Mouse (Mus musculus) kidney, postnatal 10 days (tissue): Measurements from ENCODE around the gene Dnah11.

ENCODE experiments used
- DNase-seq: peaks from one replicate; pipeline ENCODE4 v3.0.0; 2021; ENCODE audit warnings: mixed read lengths

Dnah11 gene

DNA sequence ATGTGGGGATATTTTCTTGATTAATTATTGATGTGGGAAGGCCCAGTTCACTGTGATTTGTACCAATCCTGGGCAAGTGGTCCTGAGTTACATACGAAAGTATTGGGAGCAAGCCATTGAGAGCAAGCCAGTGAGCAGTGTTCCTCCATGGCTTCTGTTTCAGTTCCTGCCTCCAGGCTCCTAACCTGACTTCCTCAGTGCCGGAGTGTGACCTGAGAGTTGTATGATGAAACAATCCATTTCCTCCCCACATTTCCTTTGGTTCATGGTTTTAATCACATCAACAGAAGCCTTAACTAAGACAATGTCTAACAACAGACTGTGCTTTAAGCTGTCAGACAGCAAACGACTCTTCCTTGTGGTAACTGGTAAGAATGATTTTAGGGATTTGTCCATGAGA lies 114.0 kb downstream of the Dnah11 start:
- DNase-seq: no peak

DNA sequence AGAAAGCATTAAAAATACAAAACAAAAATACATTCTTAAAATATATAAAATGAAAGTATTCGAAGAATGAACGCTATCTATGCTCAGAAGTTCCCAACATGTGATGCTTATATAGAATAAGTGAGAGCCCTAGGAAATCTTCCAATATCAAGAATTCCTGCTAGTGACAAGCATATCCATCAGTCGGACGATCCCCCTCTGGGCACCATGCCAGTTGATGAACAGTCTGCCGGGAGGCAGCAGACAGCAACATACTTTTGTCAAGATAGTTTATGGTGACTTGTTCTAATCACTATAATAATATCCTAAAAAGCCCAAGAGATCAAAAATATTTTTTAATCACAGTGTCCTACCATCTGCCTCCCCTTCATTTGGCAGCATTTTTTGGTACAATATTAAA lies 114.7 kb downstream of the Dnah11 start:
- DNase-seq: peak; percentile 33

DNA sequence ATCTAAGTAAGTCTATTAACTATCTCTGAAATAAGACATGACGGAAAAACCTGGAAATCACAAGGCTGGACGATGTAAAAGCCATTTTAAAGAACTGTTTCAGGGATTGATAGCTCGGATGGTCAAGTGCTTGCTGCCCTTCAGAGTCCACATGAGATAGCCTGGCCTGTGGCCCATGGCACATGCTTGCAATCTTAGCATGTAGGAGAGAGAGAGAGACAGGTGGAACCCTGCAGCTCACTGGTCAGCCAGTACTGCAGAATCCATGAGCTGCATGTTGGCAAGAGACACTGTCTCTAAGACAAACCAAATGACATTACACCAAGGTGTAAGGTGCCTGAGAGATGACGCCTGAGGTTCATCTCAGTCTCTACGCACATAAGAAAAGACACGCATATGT lies 118.4 kb downstream of the Dnah11 start:
- DNase-seq: no peak

DNA sequence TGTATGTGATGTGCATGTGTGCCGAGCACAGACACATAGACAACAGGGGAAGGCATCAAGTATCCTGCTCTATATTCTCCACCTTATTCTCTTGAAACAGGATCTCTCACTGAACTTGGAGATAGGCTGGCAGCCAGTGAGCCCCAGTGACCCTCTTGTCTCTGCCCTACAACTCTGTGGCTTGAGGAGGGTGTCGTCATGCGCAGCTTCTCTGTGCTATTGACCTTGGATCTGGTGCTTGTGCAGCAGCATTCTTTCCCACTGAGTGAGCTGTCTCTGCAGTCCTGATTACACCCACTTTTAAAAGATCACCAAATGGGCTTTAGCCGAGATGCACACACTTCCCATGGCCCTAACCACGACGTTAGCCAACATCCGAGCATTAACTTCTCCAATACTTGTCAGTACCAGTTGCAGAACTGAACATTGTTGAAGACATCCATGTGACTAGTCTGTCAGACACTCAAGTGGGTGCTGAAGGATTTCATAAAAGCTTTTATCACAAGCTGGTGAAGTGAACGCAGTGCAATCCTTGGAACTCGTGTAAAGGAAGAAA lies 120.3 kb downstream of the Dnah11 start:
- DNase-seq: no peak

DNA sequence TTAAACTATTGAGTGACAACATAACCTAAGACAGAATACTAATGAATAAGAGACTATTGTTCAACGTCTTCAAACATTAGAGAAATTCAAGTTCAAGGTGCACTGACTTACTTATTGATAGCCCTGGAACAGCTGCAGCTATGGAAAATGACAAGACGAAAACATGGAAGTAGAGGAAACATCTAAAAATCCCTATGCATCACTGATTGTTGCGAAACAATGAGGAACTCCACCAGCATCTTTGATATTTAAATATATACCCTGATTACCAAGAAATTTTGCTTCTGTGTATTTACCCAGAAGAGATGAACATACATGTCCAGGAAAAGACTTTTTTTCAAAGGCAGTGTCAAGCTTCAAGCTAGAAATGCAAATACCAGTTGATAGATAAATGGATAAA lies 122.0 kb downstream of the Dnah11 start:
- DNase-seq: no peak

DNA sequence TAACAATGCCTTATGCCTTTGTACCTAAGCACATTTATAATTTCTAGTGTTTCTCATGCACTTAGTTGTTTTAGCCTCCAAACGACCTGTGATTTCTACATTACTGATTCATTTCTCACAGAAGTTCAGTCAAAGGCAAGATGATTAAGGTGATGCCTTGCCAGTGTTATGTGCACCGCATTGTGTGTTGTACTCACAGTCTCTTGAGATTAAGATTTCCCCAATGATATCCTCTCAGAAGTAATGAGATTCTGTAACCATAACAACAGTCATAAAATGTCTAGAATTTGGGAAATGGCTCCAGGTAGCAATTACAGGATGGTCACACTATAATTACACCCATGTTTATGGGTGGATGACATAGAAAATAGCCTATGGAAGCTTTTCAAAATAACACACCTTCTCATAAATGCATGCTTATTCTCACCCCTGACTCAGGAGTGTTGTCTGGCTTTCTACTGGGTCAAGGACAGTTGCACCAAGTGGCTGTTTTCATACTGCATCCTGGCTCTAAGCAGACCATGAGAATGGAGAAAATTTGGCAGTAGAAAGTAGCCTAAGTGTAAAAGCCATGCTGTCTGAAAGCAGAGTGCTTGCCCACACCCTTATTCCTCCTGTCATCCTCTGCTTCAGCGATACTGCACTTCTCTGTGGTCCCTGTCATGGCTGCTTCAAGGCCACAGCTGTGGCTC lies 126.5 kb downstream of the Dnah11 start:
- no peak for DNase-seq

DNA sequence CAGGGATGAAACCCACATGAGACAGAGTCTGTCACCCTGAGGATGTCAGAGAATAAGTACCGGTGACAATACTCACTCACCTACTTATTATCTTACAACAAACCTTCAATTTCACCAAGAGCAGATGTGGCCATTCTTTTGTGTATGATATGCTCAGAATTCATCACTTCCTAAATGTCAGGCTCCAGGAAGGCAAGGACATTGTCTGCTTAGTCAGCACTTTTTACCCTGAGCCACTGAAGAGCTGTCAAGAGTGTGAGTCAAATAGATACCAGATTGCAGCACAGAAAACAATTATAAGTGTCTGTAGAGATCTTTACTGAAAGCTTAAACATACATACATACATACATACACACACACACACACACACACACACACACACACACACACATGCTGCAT lies 127.2 kb downstream of the Dnah11 start:
- DNase-seq: no peak

DNA sequence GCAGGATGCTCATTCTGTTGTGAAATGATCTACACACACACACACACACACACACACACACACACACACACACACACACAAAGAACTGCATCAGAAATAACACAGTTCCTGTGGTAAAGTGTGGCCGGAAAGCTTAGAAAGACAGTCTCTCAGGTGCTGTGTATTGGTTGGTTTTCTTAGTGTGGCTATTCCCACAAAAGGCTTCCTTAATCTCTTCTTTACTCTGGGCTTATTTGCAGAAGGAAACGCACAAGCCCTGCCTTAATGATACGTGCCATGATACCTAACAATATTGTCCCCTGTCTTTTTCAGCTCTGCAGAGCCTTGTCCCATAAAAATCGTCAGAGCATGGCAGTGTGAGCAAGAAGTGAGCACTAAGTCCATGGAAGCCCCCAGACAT lies 130.1 kb downstream of the Dnah11 start:
- no peak for DNase-seq

DNA sequence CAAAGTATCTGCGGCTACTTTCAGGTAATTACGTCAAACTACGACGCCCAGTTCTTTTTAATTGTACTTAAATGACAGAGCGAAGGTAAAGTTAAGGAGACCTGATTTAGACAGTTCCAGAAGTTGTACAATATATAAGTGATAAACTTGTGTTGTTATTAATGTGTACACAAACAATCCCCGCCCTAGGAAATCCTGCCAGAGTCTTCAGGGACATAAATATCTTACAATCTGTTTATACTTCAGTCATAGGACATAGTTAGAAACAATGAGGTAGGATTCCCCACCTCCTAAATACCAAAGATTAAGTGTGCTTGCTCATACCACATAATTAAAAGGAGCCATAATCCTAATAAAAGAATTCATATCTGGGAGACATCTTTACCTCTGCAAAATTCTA lies 136.5 kb downstream of the Dnah11 start:
- DNase-seq: no peak

DNA sequence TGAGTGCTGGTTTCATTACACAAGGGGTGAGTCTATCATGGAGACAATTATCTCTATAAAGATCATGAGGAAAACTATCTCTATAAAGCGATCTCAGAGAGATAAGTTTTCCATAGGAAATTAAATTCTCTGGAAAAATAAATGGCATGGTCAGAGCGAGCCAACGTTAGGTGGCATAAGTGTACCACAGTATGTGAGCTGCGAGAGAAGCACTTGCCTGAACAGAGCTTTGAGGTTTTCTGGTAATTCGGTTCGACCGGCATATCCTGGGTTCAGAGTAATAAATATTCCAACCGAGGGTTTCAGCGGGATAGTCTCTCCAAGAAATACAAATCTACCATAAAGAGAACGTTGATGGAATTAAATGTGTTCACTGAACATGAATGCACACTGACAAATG lies 142.0 kb downstream of the Dnah11 start:
- DNase-seq: no peak

DNA sequence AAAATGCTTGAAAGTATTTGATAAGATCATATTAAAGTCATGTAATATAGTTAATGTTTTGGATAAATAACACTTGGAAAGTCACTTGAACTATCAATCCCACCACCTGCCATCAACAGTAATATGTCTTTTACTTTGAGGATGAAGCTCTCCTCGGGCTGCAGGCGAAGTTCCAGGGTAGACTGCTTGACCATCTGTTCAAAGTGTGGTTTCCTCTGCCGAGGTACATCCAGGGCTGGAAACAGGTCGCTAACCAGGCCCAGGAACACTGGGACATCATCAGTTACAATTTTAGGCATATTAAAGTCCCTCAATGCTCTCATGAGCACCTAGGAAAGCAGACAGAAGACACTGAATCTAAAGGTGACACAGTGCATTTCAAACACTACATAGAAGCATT lies 153.5 kb downstream of the Dnah11 start:
- DNase-seq: no peak

DNA sequence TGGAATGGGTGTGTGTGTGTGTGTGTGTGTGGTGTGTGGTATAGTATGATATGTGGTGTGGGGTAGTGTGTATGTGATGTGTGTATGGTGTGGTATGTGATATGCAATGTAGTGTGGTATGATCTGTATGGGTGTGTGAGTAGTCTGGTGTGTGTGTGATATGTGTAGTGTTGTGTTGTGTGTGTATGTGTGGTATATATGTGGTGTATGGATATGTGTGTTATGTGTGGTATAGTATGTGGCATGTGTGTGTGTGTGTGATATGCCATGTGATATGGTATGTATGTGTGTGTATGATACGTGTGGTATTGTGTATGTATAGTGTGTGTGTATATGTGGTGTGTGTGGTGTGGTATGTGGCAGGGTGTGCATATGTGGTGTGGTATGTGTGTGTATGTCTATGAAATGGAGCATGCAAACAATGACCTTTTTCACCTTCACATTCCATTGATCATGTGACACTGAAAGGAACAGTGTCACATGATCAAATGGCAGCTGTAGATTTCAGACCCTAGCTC lies 155.7 kb downstream of the Dnah11 start:
- no peak for DNase-seq

DNA sequence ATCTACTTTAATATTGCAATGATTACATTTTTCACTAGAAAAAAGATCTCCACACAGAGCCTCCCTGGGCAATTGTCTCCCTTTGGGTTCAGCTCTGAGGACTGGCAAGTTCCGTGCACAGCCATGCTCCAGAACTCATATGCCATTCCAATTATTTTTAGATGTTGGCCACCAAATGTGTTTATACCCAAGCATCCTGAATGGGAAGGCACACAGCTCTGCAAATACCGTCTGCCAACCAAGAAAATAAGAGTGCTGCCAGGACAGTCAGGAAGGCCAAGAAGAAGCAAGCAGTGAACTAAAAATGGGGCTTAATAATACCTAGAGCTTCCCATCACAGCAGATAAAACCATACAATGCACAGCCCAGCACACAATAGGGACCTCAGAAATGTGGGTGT lies 156.6 kb downstream of the Dnah11 start:
- no peak for DNase-seq

DNA sequence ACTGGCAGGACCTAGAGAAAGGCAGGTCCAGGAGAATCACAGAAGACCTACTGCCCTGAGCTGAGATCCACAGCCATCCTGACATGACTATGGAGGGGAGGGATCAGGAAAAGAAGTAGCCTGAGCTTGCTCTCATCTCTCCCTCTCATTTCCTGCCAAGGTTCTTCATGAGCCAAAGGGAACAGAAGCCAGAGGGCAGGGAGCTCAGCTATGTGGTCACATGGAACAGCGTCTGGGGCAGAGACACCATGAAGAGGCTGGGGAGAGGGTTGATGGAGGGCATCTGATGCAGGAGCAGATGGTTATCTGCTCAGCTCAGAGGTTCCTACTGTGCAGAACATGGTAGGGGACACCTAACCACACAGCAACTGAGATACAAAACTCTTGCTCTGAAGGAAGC lies 163.9 kb downstream of the Dnah11 start:
- no peak for DNase-seq

DNA sequence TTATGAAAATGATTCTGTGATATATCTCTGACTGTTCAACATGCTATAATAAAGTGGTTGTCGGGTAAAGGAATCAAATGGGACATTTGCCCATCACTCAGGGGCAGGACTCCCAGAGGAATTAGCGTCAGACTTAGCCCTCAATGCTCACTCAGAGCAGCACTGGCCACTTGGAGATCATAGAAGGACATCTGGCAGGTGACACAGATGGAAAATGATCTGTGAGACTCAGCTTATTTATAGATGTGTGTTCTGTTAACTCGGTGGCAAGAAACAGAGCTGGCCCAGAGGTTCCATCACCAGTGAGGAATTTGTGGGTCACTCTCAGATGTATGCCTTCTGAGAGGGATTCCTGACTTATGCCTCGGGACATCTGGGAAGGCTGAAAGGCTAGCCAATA lies 173.1 kb downstream of the Dnah11 start:
- DNase-seq: no peak

DNA sequence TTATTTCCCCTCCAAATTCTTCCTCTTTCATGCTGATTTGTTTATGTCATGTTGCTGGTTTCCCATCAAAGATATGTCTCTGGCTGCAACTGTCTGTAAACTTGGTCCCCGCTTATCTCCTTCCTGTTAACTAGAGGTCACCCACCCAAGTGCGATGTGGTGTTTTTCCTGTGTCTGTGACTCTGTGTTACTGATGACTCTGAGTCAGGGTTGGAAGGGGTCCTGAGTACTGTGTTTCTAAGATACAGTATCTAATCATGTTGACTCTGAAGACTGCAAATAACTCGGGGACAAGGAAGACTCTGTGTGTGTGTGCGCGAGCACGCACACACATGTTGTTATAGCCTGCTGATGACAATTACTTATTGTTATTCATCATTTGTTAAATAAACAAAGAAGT lies 179.9 kb downstream of the Dnah11 start:
- DNase-seq: no peak

DNA sequence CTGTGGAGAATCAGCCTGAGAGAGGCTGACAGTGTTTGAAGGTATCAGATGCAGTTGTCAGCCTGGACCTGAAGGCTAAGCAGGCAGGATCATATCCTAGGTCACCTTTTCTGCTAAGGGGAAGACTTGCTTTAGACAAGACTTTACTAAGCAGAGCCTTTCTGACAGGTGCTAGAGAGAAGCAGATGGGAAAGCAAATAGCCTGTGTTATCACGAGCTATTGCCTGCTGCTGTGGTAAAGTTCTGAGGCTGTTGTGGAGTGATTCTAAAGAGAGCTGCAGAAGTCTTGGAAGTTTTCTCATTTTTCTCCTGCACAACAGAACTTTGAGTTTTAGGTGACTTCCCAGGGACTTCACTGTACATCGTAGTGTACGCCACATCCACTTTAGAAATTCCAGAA lies 185.0 kb downstream of the Dnah11 start:
- DNase-seq: no peak

DNA sequence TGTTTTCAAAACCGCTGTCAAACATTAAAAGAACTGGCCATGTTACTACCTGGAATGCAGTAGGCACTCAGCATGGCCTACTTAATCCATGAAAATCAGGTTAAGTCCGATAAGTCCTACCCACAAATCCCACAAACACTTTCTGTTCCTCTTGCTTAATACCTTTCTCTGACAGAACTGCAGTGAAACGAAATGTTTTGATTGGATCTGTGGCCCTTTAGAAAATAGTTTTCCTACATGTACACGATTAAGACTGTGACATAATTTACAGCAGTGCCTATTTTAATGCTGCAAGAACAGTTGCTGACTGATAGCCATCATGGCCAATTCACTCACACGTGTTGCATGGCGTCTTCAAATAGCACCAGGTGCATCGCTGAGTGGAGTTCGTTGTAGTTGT lies 186.9 kb downstream of the Dnah11 start:
- no peak for DNase-seq

DNA sequence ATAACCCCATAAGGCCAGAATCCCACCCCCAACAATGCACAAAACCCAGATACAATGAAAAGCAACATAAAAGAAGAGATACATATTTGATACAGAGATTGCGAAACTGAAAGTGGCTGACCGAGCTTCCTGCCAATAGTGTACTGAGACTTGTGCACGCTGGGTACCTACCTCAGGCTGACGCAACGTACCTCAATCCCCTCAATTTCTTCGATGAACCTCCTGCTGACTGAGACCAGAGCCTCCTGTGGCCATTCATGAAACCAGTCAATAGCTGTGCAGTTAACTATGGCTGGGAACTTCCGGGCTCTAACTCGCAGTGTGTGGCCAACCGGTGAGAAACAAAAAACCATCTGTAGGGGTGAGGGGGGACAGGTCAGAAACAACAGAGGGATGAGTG lies 203.9 kb downstream of the Dnah11 start:
- no peak for DNase-seq

DNA sequence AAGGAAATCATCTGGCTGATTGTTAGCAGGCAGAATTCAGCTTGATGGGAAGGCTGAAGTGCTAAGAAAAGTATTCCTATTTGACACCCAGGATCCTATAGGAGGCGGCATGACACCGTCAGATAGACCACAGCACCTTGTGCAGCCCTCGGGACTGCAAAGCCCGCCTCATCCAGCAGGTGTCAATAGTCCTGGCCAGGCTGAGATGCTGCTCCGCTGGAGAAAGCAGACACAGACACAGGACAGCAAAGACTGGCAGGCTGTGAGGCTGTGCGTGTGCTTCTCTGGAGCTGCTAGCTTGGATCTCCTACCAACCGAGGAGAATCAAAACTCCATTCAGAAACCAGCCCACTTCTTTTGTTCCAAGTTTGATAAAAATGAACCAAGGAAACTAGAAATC lies 205.3 kb downstream of the Dnah11 start:
- DNase-seq: peak; percentile 87

DNA sequence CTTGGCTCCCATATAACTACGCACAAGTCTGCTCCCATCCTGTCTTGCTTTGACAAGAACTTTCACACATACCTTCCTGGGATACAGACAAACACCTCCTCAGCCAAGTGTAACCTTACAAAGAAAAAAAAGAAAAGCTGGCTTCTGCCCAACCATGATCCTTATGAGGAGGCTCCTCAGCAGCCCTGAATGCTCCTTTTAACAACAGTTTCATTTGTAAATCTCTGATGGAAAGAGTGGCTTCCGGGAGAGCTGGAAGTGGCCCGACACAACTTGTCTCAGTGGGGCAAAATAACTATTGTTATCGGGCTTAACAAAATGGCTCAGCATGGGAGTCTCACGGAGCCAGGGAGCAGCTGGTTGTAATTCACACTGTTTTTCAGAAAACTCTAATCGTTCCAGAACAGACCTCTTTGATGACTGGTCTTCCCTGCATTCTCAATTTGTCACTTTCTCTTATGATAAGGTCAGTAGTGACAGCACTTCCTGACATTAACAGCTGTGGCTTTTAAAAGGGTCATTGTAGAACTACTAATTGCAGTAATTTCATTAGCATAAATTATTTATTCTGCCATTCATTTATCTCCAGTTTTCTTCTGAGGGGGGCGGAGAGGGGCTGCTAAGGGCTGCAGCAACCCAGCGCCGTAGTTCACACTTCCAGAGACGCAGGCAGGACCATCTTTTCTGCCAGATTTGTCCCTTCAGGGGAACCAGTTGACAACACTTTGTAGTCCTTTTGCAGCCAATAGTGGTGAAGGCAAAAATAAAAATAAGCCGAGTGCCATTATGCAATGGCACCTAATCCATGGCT lies 209.6 kb downstream of the Dnah11 start:
- DNase-seq: peak; percentile 13

DNA sequence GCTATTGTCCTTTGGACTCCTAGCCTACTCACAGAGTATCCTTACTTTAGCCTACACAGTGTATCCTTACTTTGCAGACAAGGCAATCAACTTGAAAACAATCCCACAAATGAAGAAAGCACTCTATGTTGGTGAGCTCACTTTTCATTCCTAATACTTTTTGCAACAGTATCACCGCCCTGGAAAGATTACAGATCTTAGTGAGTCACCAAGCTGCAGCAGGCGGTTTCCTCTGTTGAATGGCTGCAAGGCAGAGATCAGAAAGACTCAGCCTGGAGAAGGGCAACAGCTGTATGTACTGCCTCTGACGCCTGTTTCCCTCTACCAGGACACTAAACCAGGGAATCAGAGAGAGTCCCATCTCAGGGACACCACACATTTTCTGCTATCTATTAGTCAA lies 218.5 kb downstream of the Dnah11 start:
- no peak for DNase-seq

DNA sequence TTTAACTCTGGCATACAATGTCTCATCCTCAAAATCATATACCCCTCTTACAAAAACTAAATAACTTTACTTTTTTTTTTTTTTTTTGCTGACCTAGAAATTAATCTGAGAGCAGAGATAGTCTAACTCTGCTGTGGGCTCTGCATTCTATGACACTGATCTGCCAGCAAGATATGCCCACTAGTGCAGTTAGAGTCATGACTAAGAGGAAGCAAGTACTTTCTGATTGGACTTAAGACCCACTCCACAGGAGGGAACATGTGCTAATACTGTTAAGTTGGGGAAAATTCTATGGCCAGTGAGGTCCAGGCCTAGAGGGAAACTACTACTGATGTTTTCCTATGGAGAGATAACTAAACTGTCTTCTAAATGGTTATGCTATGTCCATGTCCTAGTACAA lies 225.1 kb downstream of the Dnah11 start:
- DNase-seq: no peak

DNA sequence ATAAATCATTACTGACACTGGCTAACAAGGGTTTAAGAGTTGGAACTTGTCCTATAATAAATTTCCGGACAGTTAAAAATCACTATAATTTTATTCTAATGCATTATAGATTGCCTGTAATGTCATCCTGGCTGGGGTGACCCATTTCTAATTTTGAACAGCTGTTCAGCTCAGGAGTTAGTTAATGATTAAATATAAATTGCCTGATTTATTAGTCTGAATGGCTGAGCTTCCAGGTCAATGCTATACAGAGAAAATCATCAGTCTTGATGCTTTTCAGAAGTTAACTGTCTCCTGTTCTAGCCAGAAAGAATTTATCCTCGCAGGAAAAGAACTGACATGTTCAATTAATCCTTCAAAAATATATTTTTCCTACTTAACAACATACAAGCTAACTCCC lies 236.1 kb downstream of the Dnah11 start:
- no peak for DNase-seq
